Mouse (Mus musculus) adrenal gland, postnatal 36 days (tissue): ENCODE data around the gene Aida. TPM values are rescaled to one million over a fixed set of nuclear protein-coding genes. Genes with fewer than 3 reads are reported as not detected.
A peak's percentile ranks its signal among the peaks of the same experiment; 100 is the strongest.
"Not testable (repeated sequence)": the region's sequence is repeated elsewhere in the genome, so short reads cannot be mapped to it uniquely, and the experiment has no call there.

Experiments used
- DNase-seq, 2 experiments: peaks; one replicate each; pipeline ENCODE4 v3.0.0; 2021; ENCODE audit warnings: mixed read lengths in 1 of 2
- long read RNA-seq, 2 experiments: library from polyadenylated mRNA; stranded (forward); transcript quantifications; one replicate each; pipeline ENCODE4 v2.0.0; 2021; ENCODE audit warnings: borderline sequencing depth in 2 of 2
- total RNA-seq, 2 experiments: library from RNA; stranded (reverse); gene quantifications; 2 replicates each; pipeline ENCODE4 v1.2.3; 2021

The Aida gene
- 10 to 100 TPM; 51.3 to 53.4 TPM for total RNA-seq
- long read RNA-seq, experiment 1, full-length matches to known transcripts: 29 of 38 reads
- long read RNA-seq, experiment 1, partial matches to known transcripts: 2 of 38 reads
- long read RNA-seq, experiment 1, other reads (novel, unspliced or antisense): 7 of 38 reads
- long read RNA-seq, experiment 2, full-length matches to known transcripts: 8 of 8 reads
- long read RNA-seq, experiment 2, partial matches to known transcripts: 0 of 8 reads
- long read RNA-seq, experiment 2, other reads (novel, unspliced or antisense): 0 of 8 reads

- DNase-seq: peak; percentile 50 to 54
Measured at GRCm38 (mm10) chr1:183296465-183296864, at the start of gene Aida. Aida (plus strand) TSS chr1:183296590.

DNA sequence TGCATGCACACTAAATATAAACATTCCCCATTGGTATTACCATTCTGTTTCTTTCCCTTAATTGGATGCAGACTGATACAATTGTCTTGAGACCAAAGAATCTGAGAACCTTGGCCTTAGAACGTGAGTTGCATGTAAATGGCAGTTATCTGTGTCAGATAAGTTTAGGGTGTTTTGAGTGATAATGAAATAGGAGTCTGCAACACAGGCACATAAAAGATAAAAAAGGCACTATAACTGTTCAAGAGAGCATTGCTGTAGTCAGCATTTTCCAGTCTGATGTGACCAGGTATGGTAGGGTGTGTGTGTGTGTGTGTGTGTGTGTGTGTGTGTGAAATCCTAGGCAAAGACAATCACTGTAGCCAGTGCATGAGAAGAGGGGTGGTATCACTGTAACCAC is 48.2 kb upstream of the Aida start:
- DNase-seq: no peak

DNA sequence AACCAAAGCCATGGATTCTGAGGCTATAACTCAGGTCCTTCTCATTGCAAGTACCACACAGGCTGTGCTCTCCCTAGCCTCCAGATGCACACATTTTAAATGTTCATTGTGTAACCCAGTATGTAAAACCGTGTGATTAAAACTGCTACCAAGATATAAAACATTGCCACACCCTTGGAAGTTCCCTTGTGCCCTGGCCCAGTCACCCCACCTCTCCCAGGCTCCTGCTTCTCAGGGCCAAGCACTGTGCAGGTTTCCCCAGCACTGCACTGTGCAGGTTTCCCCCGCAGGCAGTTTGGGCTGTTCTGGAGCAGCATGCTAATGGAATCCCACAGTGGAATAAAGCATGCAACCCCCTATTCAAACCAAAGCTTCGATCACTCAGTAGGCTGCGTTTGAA is 45.8 kb upstream of the Aida start:
- no peak for DNase-seq

DNA sequence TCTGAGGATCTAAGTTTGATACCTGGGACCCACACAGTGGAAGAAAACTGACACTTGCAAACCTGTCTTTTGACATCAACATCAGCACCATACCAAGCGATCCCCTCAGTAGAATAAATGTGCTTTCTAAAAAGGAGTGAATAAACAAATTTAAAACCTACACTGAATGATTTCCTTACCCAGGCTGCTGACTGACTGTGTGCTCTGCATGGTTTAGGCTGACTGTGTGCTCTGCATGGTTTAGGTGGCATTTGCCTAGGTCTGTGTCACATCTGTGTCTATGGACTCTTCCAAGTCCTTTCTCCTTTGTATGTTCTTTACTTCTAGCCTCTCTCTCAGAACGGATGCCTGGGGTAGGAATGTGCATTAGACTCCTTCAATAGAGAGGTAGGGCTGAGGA is 44.6 kb upstream of the Aida start:
- DNase-seq: no peak

GRCm38 (mm10) chr1:183252574-183252973 is 43.8 kb upstream of the Aida start:
- DNase-seq: no peak

- peak in 1 of 2 experiments; percentile 22 for DNase-seq
Measured at GRCm38 (mm10) chr1:183264145-183265008, 32.0 kb upstream of the Aida start.

DNA sequence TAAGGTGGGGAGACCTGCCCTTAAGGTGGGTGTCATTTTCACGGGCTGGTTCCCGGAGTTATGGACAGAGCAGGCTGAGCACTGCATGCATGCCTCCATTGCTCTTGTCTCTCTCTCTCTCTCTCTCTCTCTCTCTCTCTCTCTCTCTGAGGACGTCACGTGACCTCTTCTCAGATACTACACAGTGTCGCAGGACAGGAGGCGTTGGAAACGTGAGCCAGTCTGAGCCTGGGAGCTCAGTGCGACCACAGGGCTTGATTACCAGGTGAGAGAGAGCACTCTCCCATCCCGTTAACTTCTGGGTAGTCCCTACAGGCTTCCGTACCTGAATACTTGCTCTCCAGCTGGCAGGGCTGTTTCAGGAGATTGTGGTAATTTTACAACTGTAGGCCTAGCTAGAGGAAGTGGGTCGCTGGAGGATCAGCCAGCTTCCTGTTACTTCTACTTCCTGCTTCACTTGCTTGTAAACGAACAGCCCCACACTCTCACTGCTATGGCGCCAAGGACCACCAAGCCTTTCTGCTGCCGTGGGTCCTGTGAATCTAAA is 30.4 kb upstream of the Aida start:
- DNase-seq: no peak

DNA sequence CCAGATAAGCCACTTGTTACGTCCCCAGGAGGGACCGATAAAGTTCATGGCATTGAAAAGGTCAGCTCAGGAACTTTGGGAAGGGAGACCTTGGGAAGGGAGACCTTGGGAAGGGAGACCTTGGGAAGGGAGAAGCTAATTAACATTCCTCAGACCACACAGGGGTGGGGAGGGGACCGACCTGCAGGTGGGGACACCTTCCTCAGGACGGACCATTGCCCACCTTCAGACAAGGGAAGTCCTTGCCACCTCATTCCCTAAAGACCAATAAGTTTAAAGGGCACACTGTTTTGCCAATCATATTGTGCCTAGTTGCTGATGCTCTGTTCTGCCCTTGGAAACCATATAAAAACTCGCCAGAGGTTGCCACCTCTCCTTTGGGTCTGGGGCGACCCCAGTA is 28.7 kb upstream of the Aida start:
- peak; percentile 8 to 14 for DNase-seq

- no peak for DNase-seq
Measured at GRCm38 (mm10) chr1:183272867-183273818, 23.2 kb upstream of the Aida start.

DNA sequence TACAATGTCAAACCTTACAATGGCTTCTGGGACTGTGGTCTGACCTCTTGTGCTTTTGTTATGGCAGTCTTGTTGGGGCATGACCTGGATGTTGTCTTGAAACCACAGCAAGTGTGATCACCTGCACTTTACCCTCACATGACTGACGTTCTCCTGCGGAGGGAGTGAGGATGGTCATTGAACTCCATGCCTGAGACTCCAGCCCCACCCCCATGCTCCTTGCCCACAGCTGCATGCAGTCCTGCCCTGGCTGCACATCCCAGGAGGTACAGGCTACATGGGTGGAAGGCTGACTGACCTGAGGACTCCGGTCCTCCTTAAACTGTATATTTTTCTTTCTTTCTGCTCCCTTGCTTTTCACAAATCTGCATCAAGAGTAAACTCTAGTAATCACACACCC is 22.0 kb upstream of the Aida start:
- DNase-seq: no peak

DNA sequence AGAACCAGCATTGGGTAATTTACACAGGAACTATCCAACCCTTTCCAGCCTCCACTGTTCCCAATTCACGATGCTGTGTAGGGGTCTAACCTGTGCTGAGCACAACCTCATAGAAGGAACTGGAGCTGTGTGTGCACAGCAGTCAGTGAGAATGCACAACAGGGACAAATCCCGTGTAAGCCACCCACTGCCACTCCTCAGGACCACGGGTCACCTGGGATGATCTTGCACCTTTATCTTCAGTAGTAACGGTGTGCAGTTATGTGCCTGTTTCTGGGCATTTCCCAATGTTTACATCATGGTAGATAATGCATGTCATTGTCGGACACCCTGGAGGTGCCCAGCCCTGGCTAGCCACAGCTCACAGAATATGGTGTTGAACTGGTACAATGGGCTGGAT is 20.6 kb upstream of the Aida start:
- DNase-seq: no peak

DNA sequence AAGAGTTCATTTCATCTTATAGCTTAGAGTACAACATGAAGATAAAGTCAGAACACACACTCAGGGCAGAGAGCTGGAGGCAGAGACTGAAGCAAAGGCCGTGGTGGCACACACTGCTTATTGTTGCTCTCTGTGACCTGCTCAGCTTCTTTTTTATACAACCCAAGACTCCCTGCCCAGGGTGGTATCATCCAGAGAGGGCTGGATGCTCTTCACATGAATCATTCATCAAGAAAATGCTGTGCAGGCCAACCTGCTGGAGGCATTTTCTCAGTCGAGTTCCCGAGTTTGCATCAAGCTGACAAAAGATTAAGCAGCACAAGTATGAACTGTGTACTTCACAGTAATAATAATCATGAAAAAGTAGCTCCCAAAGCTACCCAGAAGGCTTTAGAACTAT is 8.0 kb upstream of the Aida start:
- DNase-seq: no peak

- DNase-seq: no peak
Measured at GRCm38 (mm10) chr1:183289576-183289975, 6.8 kb upstream of the Aida start.

DNA sequence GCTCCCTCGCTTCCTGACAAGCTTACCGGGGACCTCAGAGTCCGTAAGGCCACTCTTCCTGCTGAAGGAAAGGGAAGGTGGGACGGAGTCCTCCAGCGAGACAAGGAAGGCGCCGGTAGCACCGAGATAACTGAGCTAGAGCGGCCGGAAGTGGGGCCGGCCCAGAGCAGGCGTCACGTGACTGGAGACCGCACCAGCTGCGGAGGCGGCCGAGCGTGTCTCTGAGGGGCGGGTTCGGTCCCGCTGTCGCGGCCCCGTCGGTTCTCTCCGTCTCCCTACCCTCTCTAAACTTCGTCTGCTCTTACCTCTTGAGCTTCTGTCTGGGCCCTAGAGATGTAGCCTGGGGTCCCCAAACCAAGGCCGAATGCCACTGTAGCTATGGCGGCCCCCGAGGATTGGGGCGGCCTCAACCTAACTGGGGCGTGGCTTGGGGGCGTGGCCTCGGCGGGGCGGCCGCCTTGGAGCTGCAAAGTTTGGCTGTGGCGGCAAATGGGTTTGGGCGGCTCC is 540 bp downstream of the Aida start, which contains the start of gene Brox:
Gene Brox, minus strand, starts transcription at position 393 of the 507 bp plus-strand sequence.
- DNase-seq: peak; percentile 98 to 99

- DNase-seq: no peak
Measured at GRCm38 (mm10) chr1:183297473-183297885, 1.1 kb downstream of the Aida start.

DNA sequence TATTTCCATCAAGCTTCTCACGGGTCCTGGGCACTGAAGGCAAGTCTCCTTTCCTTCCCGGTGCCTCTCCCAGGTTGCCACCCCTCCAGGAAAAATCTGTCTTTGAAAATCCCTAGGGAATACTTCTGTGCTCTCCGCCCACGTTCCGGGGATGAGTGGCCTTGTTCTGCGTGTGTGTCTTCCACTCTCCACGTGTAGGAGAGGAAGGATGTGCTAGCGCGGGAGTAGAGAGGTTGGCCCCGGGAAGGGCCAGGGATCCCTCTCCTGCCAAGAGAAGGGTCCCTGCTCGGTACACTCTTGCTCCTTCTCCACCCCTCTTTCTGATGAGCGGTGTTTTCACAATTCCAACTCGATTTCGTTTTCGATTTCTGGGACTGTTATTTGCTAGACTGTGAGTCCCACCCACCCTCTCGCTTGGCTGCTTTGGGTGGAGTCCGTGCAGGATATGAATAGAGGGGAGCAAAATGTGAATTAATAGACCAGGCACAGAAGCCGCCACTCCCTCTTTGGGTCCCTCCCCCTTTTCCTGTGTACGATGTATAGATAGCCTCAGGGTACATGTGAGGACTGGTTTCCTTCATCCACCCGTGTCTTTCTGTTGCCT is 1.6 kb downstream of the Aida start:
- peak; percentile 33 to 43 for DNase-seq

DNA sequence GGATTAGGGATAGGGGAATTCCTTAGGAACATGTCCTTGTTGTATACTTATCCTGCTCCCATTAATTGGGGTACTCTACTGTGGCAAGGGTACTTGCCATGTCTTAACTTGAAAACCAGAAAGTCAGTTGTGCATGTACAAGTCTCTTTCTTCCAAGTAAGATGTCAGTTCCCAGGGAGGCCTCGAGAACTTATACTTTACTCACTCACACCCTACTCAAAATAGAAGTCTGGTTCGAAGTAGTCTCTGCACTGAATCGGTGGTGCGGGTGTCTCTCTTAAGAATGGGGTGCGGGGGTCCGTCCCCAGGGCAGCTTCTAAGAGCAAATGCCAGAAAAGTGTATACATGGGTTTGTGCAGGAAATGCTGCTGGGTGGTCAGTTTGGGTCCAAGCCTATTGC is 2.8 kb downstream of the Aida start:
- DNase-seq: peak; percentile 71 to 78

- no peak for DNase-seq
Measured at GRCm38 (mm10) chr1:183307555-183307954, 11.2 kb downstream of the Aida start.

- no peak for DNase-seq
Measured at GRCm38 (mm10) chr1:183308476-183308875, 12.1 kb downstream of the Aida start.

DNA sequence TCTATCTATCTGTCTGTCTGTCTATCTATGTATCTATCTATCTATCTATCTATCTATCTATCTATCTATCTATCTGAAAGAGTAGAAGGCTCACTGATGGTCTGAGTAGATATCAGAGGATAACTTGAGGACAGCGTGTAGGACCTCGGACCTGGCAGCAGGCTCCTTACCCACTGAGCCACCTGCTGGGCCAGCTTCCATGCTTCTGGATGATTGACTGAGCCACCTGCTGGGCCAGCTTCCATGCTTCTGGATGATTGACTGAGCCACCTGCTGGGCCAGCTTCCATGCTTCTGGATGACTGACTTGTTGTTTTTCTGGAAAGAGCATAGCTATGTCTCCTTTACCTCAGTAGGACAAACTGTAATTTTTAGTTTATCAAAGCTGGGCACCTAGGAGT is 13.2 kb downstream of the Aida start:
- not testable (repeated sequence) for DNase-seq

DNA sequence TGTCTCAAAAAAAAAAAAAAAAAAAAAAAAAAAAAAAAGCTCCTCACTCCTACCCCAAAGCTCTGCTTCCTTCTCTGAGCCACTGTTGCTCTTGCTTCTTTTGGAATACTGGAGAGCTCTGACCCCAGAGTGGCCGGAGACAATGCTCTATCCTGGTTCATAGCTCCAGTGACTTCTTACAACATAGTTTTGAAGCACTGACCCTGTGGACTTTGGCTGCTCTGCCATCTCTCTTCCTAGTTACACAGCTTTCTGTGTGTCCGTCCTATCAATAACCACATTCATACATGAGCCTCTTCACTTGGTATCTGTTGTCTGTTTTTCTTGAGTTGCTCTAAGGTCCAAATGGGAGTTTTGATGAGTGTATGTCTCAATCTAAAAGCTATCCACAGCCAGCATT is 15.7 kb downstream of the Aida start:
- no peak for DNase-seq
